Mouse (Mus musculus): ENCODE measurements around the gene Sult2b1. TPM values are rescaled to one million over a fixed set of nuclear protein-coding genes. Genes with fewer than 3 reads are reported as not detected.

The Sult2b1 gene
- total and polyA plus RNA-seq, 3 experiments, result 0.17 to 0.29 TPM; not detected in 1

- dilution Hi-C loops (cut with MboI; ENCODE audit: extremely low pct_ligation_motif_present, extremely low pct_unique_long_range_greater_than_20kb, low sequenced_read_pairs), result no loop called here
- H3K9ac ChIP-seq (ENCODE audit: insufficient read depth, low read depth), result peak overlapping the region; percentile 100
- H3K27ac ChIP-seq (ENCODE audit: insufficient read depth, low read depth), result no peak overlapping the region
- in situ Hi-C loops (cut with MboI; ENCODE audit: low pct_ligation_motif_present, low pct_unique_long_range_greater_than_20kb, low sequenced_read_pairs), result no loop called here
- peak overlapping the region; percentile 54 for H3K4me2 ChIP-seq (ENCODE audit: insufficient read depth, low read depth, poor library complexity, severe bottlenecking)
- H3K4me1 ChIP-seq (ENCODE audit: control insufficient read depth in 1 of 2, insufficient read depth in 2 of 2), result peaks cover 3 to 28% of the 10 kb centered on the region in 2 experiments; a peak in 3 of 4 replicates
- H3K36me3 ChIP-seq (replicated peaks in 1 of 2; ENCODE audit: control insufficient read depth in 1 of 2, insufficient read depth in 1 of 2, low read length in 1 of 2), result peaks cover 50 to 59% of the 10 kb centered on the region in 2 experiments
- H3K9me3 ChIP-seq (replicated peaks; ENCODE audit: low read length), result no peaks in the 10 kb centered on the region
- TF ChIP-seq NELFE (IDR thresholded peaks at IDR 0.05; ENCODE audit: low read depth, low read length) (no peak), RCOR1 (conservative IDR thresholded peaks at IDR 0.05; ENCODE audit: low read depth, low read length) (no peak), SMC3 (IDR thresholded peaks at IDR 0.05; ENCODE audit: low read depth, low read length) (no peak), E2F4 (IDR thresholded peaks at IDR 0.05; ENCODE audit: insufficient replicate concordance, low read depth, low read length) (no peak), HCFC1 (IDR thresholded peaks at IDR 0.05; ENCODE audit: low read depth, low read length) (no peak), ETS1 (conservative IDR thresholded peaks at IDR 0.05; ENCODE audit: low read depth, low read length) (no peak), TBP (conservative IDR thresholded peaks at IDR 0.05; ENCODE audit: low read depth, low read length) (no peak), USF1 (IDR thresholded peaks at IDR 0.05; ENCODE audit: low read depth, low read length) (no peak), IRF4 (IDR thresholded peaks at IDR 0.05; ENCODE audit: low read depth, low read length) (no peak), BHLHE40 (IDR thresholded peaks at IDR 0.05; ENCODE audit: low read depth, low read length) (no peak), RAD21 (IDR thresholded peaks at IDR 0.05; ENCODE audit: low read depth, low read length) (no peak), CHD2 (IDR thresholded peaks at IDR 0.05; ENCODE audit: low read length) (no peak), KAT2A (IDR thresholded peaks at IDR 0.05; ENCODE audit: insufficient replicate concordance, low read length) (no peak), ELF1 (IDR thresholded peaks at IDR 0.05; ENCODE audit: low read depth, low read length) (no peak), MEF2A (IDR thresholded peaks at IDR 0.05; ENCODE audit: borderline replicate concordance, low read depth, low read length) (no peak), ZMIZ1 (IDR thresholded peaks at IDR 0.05; ENCODE audit: low read depth, low read length) (no peak), POLR2AphosphoS2 (IDR thresholded peaks at IDR 0.05; ENCODE audit: low read depth, low read length) (no peak), JUND (conservative IDR thresholded peaks at IDR 0.05; ENCODE audit: low read depth, low read length) (no peak), USF2 (conservative IDR thresholded peaks at IDR 0.05; ENCODE audit: low read depth, low read length) (no peak)
- no peaks in the 10 kb centered on the region for H3K27me3 ChIP-seq (replicated peaks)
- DNase-seq (ENCODE audit: extremely low read depth), result no peak
- peak overlapping the region in 2 of 3 experiments; percentile 74 to 82 for H3K4me3 ChIP-seq (replicated peaks in 1 of 3; ENCODE audit: low read depth in 2 of 3, low read length in 2 of 3, poor library complexity in 1 of 3)
- peaks cover 13% of the 10 kb centered on the region for H3K79me2 ChIP-seq (replicated peaks; ENCODE audit: control insufficient read depth, extremely low read depth, insufficient read depth, poor library complexity, severe bottlenecking)
Observed at GRCm38 (mm10) chr7:45812921-45813320, 28.5 kb upstream of the Sult2b1 start.

GRCm38 (mm10) chr7:45809276-45810075 is 25.0 kb upstream of the Sult2b1 start:
- DNase-seq (ENCODE audit: extremely low read depth), result no peak
- Histone ChIP-seq H3K27ac (ENCODE audit: insufficient read depth, low read depth) (no peak overlapping the region), H3K36me3 (replicated peaks in 1 of 2; ENCODE audit: control insufficient read depth in 1 of 2, insufficient read depth in 1 of 2, low read length in 1 of 2) (peaks cover 59 to 72% of the 10 kb centered on the region in 2 experiments), H3K4me3 (replicated peaks in 1 of 3; ENCODE audit: low read depth in 2 of 3, low read length in 2 of 3, poor library complexity in 1 of 3) (no peak overlapping the region), H3K9ac (ENCODE audit: insufficient read depth, low read depth) (no peak overlapping the region), H3K4me2 (ENCODE audit: insufficient read depth, low read depth, poor library complexity, severe bottlenecking) (no peak overlapping the region), H3K79me2 (replicated peaks; ENCODE audit: control insufficient read depth, extremely low read depth, insufficient read depth, poor library complexity, severe bottlenecking) (peaks cover 13% of the 10 kb centered on the region), H3K9me3 (replicated peaks; ENCODE audit: low read length) (no peaks in the 10 kb centered on the region), H3K4me1 (ENCODE audit: control insufficient read depth in 1 of 2, insufficient read depth in 2 of 2) (peaks cover 3 to 16% of the 10 kb centered on the region in 2 experiments; a peak in 3 of 4 replicates), H3K27me3 (replicated peaks) (no peaks in the 10 kb centered on the region)
- TF ChIP-seq PAX5 (IDR thresholded peaks at IDR 0.05; ENCODE audit: low read length), result no peak
- TF ChIP-seq ELF1 (IDR thresholded peaks at IDR 0.05; ENCODE audit: low read depth, low read length), result no peak
- TF ChIP-seq POLR2A (IDR thresholded peaks at IDR 0.05; ENCODE audit: low read depth, low read length), result no peak
- TF ChIP-seq USF2 (conservative IDR thresholded peaks at IDR 0.05; ENCODE audit: low read depth, low read length), result no peak
- TF ChIP-seq HCFC1 (IDR thresholded peaks at IDR 0.05; ENCODE audit: low read depth, low read length), result no peak
- TF ChIP-seq MAZ (IDR thresholded peaks at IDR 0.05; ENCODE audit: low read depth, low read length), result no peak
- no peak for TF ChIP-seq ZMIZ1 (IDR thresholded peaks at IDR 0.05; ENCODE audit: low read depth, low read length)
- no peak for TF ChIP-seq ETS1 (conservative IDR thresholded peaks at IDR 0.05; ENCODE audit: low read depth, low read length)
- no peak for TF ChIP-seq IRF4 (IDR thresholded peaks at IDR 0.05; ENCODE audit: low read depth, low read length)
- TF ChIP-seq NRF1 (IDR thresholded peaks at IDR 0.05; ENCODE audit: low read depth, low read length), result no peak
- TF ChIP-seq EP300 (IDR thresholded peaks at IDR 0.05; ENCODE audit: low read length), result no peak
- TF ChIP-seq TCF12 (IDR thresholded peaks at IDR 0.05; ENCODE audit: low read depth, low read length), result no peak
- in situ Hi-C loops (cut with MboI; ENCODE audit: low pct_ligation_motif_present, low pct_unique_long_range_greater_than_20kb, low sequenced_read_pairs) (no loop called here), dilution Hi-C loops (cut with MboI; ENCODE audit: extremely low pct_ligation_motif_present, extremely low pct_unique_long_range_greater_than_20kb, low sequenced_read_pairs) (no loop called here)

Measured in CH12.LX (cell line).